Mouse (Mus musculus): ENCODE measurements around the gene Rhbdf2.
A peak's percentile ranks its signal among the peaks of the same experiment; 100 is the strongest.

Gene Rhbdf2

DNA sequence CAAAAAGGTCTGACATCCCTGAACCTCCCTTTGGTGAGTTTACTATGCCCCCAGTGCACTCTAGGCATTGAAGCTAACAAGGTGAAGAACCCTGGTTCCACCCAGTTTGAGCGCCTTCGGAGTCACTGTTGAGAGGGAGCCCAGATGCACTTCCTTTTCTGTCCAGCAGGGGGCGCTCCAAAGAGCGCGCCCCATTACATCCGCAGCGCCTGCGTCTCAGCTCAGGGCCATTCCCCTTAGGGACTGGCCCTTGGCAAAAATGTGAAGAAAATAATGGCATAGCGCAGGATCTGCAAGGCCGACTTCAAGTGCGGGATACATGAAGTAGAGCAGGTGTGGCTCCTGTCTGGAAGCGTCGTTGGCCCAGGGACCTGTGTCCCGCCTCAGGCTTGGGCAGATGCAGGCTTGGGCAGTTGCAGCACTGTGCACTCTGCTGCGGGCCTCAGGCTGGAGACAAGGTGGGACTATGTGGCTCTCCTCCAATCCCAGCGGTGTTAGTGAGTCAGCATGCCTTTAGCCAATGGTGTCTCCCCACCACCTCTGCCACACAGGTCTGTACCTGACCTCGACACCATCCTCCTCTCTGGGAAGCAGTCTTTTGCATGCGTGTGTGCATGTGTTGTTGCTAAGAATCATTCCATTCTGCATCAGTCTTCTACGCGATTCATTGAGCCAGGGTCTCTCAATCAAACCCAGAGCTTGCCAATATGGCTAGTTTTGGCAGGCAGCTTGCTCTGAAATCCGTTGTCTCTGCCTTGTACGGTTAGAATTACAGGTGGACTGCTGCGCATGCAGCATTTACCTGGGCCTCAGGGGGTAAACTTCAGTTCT, 39.8 kb downstream of the Rhbdf2 start:
- DNase-seq (ENCODE audit: low spot score) = peak; percentile 79

DNA sequence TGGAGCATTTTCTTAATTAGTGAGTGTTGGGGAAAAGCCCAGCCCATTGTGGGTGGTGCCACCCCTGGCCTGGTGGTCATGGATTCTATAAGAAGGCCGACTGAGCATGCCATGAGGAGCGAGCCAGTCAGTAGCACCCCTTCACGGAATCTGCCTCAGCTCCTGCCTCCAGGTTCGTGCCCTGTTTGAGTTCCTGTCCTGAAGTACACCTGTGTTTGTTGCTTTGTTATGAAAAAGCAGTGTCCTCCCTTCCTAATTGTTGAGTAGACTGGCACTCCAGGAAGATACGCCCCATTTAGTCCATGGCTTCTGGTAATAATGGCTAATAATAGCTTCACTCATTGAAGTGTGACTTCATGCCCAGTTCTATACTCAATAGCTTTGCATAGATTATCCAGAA, 40.5 kb downstream of the Rhbdf2 start, which contains the start of gene Aanat:
Gene Aanat (plus strand): TSS at position 123 of the 400 bp plus-strand sequence.
- DNase-seq (ENCODE audit: low spot score) = no peak

DNA sequence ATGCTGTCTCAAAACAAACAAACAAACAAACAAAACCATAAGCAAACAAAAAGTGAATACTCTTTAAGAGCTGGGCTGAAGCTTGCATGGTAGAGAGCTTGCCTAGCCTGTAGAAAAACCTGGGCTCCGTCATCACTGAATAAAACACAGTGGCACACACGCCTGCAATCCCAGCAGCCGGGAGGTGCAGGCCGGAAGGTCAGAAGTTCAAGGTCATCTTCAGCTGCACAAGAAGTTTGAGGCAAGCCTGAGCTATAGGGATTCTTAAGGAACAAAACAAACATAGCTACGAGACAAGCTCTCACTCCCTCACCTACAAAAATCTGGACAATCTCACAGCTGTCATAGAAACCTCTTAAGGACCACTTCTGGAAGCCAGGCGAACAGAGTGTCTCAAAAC, 41.1 kb downstream of the Rhbdf2 start:
- DNase-seq (ENCODE audit: low spot score) = no peak

DNA sequence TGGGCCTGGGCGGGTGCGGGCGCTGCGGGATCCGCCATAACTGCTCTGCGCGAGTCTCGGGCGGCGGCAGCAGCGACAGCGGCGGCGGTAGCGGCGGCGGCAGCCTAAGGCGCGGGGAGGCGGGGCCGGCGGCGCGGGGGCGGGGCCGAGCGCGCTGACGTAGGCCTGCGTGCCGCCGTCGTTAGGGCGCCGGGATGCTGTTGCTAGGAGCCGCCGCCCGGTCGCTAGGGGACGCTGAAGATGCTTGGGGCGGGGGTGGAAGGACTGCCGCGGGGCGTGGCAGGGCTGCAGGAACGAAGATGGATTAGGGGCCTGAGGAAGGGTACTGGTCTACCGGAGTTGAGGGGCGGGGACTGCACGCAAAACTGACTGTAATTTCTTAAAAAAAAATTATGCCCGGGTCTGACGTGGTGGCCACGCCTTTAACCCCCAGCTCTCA, 45.4 kb downstream of the Rhbdf2 start, which contains the start of gene Ube2o:
Gene Ube2o (minus strand): TSS at position 72 of the 439 bp plus-strand sequence.
- DNase-seq (ENCODE audit: low spot score) = peak; percentile 79

DNA sequence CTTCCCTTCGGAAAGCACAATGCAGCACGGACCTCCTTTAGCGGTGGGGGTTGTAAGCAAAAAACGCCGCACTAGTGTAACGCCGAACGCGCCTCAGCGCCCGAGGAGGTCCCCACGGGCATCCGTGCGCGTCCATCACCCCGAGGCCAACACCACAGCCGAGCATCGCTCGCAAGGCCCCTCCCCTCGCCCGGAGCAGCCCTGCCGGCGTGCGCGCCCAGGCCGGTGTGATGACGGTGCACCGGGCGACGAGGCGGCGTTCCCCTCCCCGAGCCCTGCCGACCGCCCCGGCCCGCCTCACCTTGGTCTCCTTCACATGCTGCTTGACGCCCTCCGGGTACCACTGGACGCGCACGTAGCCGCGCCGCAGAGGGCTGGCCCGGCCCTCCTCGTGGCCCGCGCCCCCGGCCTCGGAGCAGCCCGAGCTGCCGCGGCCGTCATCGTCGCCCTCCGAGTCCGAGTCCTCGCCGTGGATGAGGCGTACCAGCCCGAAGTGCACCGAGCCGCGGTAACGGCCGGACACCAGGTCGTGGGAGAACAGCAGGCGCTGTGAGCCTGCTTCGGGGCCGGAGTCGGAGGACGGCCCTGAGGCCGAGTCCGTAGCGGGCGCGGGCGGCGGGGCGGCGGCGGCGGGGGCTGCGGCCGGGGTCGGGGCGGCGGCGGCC, 46.0 kb downstream of the Rhbdf2 start:
- DNase-seq (ENCODE audit: low spot score) = peak; percentile 44

DNA sequence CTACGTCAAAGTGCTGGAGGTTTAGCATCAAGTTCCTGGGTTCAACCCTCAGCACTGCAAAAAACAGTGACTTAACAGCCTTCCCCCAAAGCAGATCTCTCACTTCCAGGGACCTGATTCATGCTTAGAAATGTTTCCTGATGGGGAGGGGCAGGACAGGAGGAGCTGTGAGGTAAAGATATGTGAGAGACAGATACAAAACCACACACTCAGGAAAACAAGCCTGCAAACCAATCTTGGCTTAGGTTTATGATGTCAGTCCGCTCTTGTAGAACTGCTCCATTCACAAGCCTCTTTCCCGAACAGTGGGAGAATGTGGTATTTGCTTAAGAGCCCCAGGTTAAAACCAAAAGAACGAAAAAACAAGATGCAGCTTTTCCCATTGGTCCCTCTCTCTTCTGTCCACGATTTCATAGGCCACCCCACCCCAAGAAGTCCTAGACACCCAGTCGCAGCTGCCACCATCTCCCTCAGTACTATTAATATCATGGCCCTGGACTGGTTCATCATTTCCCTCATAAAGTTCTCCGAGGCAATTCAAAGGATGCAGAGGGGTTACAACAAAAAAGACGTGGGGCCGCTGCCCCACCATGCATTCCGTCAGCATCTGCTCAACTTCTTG, 46.7 kb downstream of the Rhbdf2 start:
- peak; percentile 74 for DNase-seq (ENCODE audit: low spot score)

DNA sequence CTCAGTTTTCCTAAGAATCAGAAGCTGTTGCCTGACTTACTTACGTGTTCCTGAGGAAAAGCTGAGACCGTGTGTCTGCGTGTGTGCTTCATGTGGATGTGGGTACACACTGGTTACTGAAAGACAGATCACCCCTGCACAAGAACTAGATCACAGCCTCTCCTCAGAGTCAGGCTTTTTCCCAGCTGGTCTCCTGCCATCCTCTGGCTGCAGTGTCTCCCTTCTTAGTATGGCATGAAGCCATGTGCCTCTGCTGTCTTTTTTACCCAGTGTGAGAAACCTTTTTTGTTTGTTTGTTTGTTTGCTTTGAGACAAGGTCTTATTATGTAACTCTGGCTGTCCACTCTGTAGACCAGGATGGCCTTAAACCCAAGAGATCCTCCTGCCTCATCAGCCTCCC, 47.5 kb downstream of the Rhbdf2 start:
- no peak for DNase-seq (ENCODE audit: low spot score)

DNA sequence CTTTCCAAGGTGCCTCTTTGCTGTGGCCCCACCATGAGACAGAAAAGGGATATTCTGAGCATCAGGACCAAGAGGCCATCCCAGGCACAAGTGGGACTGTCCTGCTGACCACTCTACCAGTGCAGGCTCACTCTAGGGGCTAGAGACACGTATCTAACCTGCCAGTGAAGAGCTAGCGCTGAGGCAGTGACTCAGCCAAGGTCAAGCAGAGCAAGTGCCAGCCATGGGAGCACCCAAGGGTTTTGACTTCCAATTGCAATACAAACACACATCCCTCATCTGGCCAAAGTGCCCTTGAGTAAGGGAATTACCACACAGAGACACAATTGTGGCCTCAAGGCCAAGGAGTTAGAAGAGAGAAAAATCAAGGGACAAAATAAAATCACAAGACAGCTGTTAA, 51.4 kb downstream of the Rhbdf2 start:
- DNase-seq (ENCODE audit: low spot score) = no peak

DNA sequence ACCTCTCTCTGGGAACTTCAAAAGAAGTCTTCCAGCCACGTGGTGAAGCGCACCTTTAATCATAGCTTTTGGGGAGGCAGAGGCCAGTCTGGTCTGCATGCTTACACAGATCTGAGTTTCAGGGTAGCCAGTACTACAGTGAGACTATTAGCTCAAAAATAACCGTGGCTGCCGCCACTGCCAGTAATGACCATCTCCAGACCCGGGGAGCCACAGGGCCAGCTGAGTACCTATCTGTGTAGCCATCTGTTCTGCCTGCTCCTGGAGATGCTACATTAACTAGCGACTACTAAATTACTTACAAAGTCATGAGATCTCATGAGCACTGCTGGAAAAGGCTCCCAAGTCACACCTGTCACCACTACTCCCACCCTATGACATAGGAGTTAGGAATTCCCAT, 51.8 kb downstream of the Rhbdf2 start:
- DNase-seq (ENCODE audit: low spot score) = no peak

DNA sequence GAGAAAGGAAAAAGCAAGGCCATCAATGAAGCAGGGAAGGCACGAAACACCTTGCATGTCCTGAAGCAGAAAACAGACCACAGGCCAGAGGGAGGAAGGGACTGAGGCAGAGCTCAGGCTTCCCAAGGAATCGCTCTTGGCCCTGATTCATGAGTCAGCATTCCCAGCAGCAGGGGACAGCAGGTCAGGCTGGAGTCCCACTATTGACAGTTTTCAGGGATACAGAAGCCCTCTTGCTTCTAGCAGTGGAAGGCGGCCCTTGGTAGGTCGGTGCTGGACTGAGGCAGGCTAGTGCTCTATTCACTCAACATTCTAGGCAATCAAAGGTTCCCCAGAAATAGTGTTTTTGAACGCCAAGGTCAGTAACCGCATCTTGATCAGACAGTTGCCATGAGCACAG, 52.3 kb downstream of the Rhbdf2 start:
- DNase-seq (ENCODE audit: low spot score) = no peak

DNA sequence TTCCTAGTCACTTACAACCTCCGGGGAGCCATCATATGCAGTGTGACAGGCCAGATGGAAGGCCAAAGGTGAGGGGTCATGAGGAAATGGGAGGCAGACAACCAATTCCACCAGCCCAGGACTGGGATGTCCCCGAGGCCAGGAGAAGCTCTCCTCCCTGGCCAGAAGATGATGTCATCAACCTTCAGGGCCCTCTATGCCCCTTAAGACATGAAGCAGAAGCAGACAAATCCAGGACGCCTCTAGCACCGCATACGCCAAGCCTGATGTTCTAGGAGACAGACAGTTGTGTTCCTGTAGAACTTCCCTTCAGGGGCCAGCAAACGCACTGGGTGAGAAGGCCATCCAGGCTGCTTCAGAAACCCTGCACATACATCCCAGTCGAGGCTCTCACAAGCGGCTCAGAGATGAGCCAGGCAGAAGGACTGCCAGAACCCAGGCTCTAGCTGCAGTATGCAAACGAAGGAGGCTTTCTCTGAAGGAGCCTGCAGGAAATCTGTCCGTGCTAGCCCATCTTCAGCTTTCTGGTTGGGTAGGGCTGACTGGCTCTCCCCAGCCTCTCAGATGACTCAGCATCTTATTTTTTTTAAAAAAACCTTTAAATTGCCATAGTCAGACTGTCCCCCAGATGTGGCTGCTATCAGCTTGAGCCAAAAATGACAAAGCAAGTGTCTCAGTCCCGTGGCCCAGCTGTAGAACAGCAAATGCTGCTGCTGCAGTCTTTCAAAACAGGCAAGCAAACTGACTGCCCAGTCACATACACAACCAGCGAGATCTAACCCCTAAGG, 53.9 kb downstream of the Rhbdf2 start:
- peak; percentile 82 for DNase-seq (ENCODE audit: low spot score)

DNA sequence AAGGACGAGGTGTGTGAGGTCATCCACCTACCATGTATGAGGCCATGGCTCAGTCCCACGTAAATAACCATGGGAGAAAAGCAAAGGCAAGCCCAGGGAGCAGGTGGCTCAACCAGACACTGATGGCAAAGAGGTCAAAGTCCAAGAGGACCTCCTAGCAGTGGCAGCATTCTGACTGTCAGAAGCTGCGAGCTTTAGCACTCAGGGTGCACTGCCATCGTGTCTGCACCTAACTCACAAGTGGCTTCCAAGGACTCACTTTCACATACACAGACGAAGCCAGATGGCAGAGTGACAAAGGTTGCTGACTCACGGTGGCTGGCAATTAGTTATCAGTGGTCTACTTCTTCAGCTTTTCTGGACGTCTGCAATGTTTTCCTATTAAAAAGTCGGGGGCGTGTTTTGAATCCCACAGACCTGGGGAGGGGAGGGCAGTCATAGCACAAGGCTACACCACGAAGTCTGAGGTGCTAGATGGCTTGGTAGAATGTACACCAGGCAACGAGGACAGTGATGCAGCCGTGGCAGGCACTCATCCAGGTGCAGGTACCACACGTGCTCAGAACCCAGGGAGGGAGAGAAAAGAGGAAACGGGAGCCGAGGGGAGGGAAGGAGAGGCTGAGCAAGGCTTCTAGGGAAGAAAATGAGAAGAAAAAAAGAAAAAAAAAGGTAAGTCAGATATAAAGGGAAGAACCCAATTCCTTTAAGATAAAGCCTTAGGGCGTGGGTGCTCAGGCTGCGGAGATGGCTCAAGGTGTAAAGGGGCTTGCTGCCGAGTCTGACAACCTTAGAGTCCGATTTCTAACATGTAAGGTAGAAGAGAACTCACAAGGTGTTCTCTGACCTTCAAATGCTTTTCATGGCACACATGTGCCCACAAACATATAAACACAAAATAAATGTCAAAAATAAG, 54.8 kb downstream of the Rhbdf2 start:
- DNase-seq (ENCODE audit: low spot score) = peak; percentile 84

DNA sequence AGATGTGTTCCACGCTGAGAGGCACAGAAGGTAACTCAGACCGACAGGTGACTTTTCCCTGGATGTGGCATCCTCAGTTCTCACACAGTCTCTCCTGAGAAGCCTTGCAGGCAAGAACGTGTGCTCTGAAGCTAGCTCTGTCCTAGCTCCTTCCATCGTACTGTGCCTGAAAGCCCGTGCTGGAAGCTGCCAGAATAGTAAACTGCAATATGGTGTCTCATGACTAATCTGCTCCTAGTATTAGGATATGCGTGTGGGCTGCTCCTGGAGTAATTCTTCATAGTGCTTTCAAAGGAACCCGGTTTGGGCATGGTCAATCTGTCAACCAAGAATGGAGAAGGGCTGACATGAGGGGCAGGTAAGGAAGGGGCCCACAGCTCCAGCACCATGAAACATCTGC, 56.0 kb downstream of the Rhbdf2 start:
- DNase-seq (ENCODE audit: low spot score) = no peak

DNA sequence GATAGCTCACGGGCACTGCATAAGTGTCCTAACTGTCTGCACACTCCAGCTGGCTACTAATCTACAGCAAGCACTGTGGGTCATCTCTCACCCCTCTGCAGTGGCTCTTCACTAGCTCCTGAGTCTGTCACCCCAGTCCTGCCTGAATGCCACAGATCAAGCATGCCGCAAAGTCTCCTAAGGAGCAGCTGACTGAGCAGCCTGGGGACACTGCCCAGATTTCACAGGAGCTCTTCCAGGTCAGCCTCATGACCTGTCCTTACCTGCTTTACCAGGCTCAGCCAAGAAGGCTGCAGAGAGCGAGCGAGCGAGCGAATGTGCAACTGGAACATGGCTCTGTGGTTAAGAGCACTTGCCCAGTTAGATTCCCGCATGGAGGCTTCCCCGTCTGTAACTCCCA, 59.3 kb downstream of the Rhbdf2 start:
- DNase-seq (ENCODE audit: low spot score) = no peak

DNA sequence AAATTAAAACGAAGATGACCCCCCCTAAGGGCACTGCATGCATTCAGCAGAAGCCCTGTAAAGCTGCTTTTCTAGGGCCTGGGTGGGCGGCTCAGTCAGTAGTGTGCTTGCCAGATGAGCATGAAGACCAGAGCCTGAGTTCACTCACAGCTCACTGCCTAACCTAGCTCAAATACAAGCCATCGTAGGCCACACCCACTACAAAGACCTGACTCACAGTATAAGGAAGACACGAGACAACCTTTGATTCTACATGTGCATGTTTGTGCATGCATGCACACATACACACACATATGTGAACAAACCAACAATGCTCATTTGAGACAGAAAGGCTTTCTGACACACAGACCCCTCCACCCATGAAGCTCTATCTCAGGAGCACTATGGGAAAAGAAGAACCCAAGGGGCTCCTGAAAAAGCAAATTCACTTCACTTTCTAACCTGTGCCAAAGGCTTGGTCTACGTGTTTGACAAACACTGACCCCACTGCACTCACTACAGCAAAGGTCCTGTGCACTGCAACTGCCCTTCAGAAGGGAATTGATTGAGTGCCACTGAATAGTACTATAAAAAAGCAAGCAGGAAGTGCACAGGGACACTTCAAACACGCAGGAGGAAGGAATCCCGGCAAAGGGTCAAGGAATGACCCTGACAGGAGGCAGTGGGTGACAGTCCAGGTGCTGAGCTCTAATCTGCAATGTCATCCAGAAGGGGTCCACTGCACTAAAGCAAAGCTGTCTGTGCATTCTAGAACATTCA, 61.4 kb downstream of the Rhbdf2 start:
- DNase-seq (ENCODE audit: low spot score) = no peak

DNA sequence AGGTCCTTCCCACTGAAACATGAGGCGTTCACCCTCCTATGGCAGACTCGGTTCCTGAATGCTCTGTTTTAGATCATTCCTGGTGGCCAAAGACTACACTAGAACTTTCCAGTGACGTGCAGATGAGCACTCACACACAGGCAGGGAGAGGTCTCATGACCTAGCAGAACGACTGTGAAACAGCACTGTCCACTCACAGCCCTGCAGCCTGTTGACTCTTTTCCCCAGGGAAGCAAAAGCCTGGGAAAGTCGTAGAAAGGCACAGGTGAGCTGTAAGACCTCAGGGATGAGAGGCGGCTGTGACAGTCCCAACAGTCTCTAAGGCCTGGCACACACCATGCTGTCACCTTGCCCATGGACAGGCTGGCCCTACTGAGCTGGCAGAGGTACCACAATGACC, 70.5 kb downstream of the Rhbdf2 start:
- DNase-seq (ENCODE audit: low spot score) = no peak

DNA sequence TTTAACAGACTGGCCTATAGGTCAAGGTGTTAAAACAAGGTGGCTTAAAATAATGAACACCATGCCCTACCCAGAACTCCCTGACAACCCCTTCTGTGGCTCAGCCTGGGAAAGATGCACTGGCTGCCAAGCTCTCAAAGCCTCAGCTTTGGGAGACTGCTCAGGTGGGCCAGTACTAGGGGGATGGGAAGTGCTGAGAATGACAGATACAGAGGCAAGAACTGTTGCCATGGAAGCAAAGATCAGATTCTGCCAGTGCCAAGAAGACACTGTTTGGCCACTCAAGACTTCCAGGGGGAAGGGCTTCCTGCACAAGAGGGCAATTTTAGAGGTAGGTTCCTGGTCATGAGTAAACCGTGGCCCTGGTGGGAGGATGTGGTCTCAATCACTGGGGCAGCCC, 71.2 kb downstream of the Rhbdf2 start:
- DNase-seq (ENCODE audit: low spot score) = no peak

DNA sequence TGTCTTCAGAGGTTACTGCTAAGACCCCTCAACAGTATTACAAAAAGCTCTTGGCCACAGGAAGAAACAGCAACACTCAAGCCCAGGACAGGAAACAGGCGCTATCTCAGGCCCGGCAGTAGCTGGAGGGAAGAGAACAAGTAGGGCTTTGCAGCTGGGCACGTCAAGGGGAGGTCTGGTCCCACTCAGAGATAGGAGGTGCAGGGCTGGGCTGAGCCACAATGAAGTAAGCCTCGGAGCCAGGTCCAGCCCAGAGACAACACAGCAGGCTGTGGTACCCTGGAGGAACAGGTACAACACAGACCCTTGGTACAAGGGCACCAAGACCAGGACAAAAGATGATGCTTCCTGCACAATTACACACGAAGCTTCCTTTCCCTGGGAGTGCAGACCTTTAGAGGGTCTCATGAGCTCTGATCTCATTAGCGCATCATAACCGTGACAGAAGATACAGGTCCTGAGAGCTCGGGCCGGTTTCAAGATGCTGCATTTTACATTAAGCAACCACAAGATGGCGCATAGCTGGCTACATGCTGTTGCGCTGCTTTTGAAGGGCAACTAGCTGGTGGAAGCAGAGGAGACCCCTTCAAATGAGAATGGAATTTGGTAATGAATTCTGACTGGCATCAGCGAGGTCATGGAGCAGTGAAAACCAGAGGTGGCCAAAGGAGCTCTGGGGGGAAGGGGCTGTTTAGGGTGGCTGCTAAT, 72.5 kb downstream of the Rhbdf2 start:
- DNase-seq (ENCODE audit: low spot score) = peak; percentile 53

DNA sequence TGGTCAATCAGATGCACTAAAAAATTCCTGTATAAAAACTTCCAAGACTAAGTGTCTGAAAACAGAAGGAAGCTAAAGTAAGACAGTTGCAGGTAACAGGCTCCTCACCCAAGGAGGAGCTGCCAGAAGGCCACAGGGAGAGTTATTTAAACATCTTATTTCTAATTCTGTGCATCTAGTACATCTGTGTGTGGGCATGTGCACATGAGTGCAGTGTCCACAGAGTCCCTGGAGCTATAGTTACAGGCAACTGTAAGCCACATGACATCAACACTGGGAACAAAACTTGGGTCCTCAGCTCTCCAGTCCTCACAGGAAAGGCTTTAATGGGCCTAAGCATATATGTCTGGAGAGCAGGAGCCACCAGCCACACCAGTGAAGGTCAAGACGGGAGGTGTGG, 74.6 kb downstream of the Rhbdf2 start:
- no peak for DNase-seq (ENCODE audit: low spot score)

DNA sequence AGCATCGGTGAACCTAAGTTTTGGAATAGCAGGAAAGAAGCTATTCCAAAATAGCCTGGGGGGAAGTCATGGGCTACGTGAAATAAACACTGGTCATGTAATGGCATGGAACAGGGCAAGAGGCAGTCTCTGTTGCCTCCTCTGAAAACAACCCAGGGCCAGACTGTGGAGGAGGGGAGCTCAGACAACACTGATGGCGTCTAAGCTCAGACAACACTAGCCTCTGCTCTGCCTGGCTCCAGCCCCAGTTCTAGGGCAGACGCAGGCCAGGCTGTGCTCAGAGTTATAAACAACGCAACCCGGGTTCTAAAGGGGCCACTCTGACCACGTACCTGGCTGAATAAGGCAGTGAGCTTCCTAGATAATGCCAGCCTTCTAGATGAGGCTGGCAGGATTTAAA, 76.1 kb downstream of the Rhbdf2 start:
- no peak for DNase-seq (ENCODE audit: low spot score)

All from c-Kit-positive CD71-positive TER-119-positive erythroid progenitor cells, embryonic 14.5 days (primary cell).